26 mouse cellular contexts compared by ENCODE assay signal in the genomic region with DNA sequence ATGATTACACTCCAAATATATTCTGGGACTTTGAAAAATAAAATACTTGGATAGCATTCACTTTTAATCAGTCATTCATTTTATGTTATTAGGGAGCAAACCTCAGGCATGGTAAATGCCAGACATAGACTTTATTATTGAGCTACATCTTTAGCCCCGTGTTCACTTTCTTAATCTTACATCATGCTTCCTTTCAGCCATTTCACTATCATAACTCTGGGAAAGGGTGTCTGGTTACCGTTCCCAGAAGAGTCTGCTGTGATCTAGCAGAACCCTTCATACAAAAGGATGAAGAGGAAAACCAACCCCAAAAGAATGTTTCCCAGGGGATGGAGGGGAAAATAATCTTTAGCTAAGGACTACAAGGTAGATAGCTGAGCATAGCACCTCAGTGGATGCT.
"Had no signal": no experiment of that assay in that cellular context is flagged by ENCODE, and none has a peak within 500 bp of the region (broad histone marks: within the 10 kb centered on the region; RNA-seq: fewer than 3 reads in every experiment).

No protein-coding gene starts in this region.

- DNase-seq: gastrocnemius, postnatal 14 days; gastrocnemius, postnatal 36 days; heart, adult 11 months; heart, adult 2 months; heart, postnatal 14 days; heart, postnatal 36 days; kidney, adult 11 months; kidney, adult 2 months; kidney, adult 9 months; kidney, postnatal 14 days; kidney, postnatal 36 days; liver; liver, embryonic 13.5 days had no signal

- H3K4me2 ChIP-seq: heart, embryonic 11.5 days; heart, embryonic 13.5 days; heart, embryonic 15.5 days; hindbrain, embryonic 13.5 days; hindbrain, embryonic 15.5 days; kidney, embryonic 15.5 days; limb, embryonic 12.5 days; liver, embryonic 11.5 days; liver, embryonic 13.5 days had no signal

- H3K9me3 ChIP-seq: heart, embryonic 13.5 days; heart, embryonic 15.5 days; hindbrain, embryonic 13.5 days; hindbrain, embryonic 15.5 days; kidney, embryonic 15.5 days; limb, embryonic 10.5 days; limb, embryonic 12.5 days; liver, embryonic 13.5 days had no signal

- ATAC-seq: hindbrain, postnatal 0 days; intestine, embryonic 16.5 days had no signal

- H3K36me3 ChIP-seq: heart, embryonic 13.5 days; heart, embryonic 15.5 days; hindbrain, embryonic 13.5 days; hindbrain, embryonic 15.5 days; kidney, embryonic 15.5 days; limb, embryonic 10.5 days; limb, embryonic 12.5 days; liver, embryonic 13.5 days had no signal

- H3K4me1 ChIP-seq: heart, embryonic 13.5 days; heart, embryonic 15.5 days; hindbrain, embryonic 13.5 days; hindbrain, embryonic 15.5 days; kidney, embryonic 15.5 days; limb, embryonic 12.5 days; liver, embryonic 13.5 days had no signal

- H3K27me3 ChIP-seq: heart, embryonic 13.5 days; heart, embryonic 15.5 days; hindbrain, embryonic 13.5 days; hindbrain, embryonic 15.5 days; kidney, embryonic 15.5 days; limb, embryonic 12.5 days; liver, embryonic 13.5 days had no signal

- H3K9ac ChIP-seq: heart, embryonic 13.5 days; heart, embryonic 15.5 days; hindbrain, embryonic 13.5 days; hindbrain, embryonic 15.5 days; kidney, embryonic 15.5 days; limb, embryonic 12.5 days; liver, embryonic 13.5 days had no signal

- H3K4me3 ChIP-seq: heart, adult 2 months; heart, embryonic 13.5 days; heart, embryonic 15.5 days; hindbrain, embryonic 13.5 days; hindbrain, embryonic 15.5 days; kidney, embryonic 15.5 days; left cerebral cortex, adult 2 months; limb, embryonic 10.5 days; limb, embryonic 12.5 days; liver, embryonic 13.5 days had no signal

- H3K27ac ChIP-seq: heart, adult 2 months; heart, embryonic 13.5 days; heart, embryonic 15.5 days; hindbrain, embryonic 13.5 days; hindbrain, embryonic 15.5 days; hindbrain, postnatal 0 days; kidney, embryonic 15.5 days; kidney, postnatal 0 days; left cerebral cortex, adult 2 months; limb, embryonic 10.5 days; limb, embryonic 12.5 days; liver, embryonic 13.5 days had no signal
